Mouse (Mus musculus) hindbrain, embryonic 10.5 days (tissue): ENCODE data around the gene Scap. TPM values are rescaled to one million over a fixed set of nuclear protein-coding genes. Genes with fewer than 3 reads are reported as not detected.
"Not testable (repeated sequence)": the region's sequence is repeated elsewhere in the genome, so short reads cannot be mapped to it uniquely, and the experiment has no call there.

Experiments used
- DNase-seq: peaks from one replicate; pipeline ENCODE4 v3.0.0-alpha.2; 2017; ENCODE audit warnings: low spot score
- H3K27ac ChIP-seq: fragments of 300-500 bp; sonication (generic); 2 replicates; pipeline ENCODE4 v1.5.1; 2016; ENCODE audit warnings: mild to moderate bottlenecking, moderate library complexity
- H3K27me3 ChIP-seq: fragments of 300-500 bp; sonication (generic); 2 replicates; pipeline ENCODE4 v1.6.1; 2016; ENCODE audit warnings: mild to moderate bottlenecking; ENCODE audit not compliant: poor library complexity, insufficient read depth, severe bottlenecking
- H3K36me3 ChIP-seq: fragments of 300-500 bp; sonication (generic); 2 replicates; pipeline ENCODE4 v1.6.1; 2016; ENCODE audit warnings: mild to moderate bottlenecking, moderate library complexity
- H3K4me1 ChIP-seq: fragments of 300-500 bp; sonication (generic); replicated peaks from 2 replicates; pipeline ENCODE4 v1.6.1; 2016; ENCODE audit warnings: mild to moderate bottlenecking
- H3K4me3 ChIP-seq: fragments of 300-500 bp; sonication (generic); 2 replicates; pipeline ENCODE4 v1.5.1; 2016; ENCODE audit warnings: mild to moderate bottlenecking, moderate library complexity
- H3K9me3 ChIP-seq: fragments of 300-500 bp; sonication (generic); 2 replicates; pipeline ENCODE4 v1.6.1; 2016; ENCODE audit warnings: mild to moderate bottlenecking, moderate library complexity
- WGBS: fragments of 180-500 bp; shearing (Covaris S2); methylation state at CpG from one replicate; pipeline ENCODE4 v1.1.7; 2016; 5-methylcytosine and 5-hydroxymethylcytosine counted together
- polyA plus RNA-seq: library from polyadenylated mRNA; unstranded; fragments of >200 nt; fragmentation: Nextera tagmentation; extraction: Ambion mirVana; gene quantifications from 2 replicates; pipeline ENCODE4 v1.2.1, GENCODE M21; 2016

Scap gene
- polyA plus RNA-seq, 1 experiment from 2014 or later = 40.3 TPM

GRCm38 (mm10) chr9:110369860-110370259 lies 36.8 kb downstream of the Scap start:
- Histone ChIP-seq H3K4me3 (no peak overlapping the region), H3K36me3 (peaks cover 60% of the 10 kb centered on the region), H3K27ac (no peak overlapping the region), H3K9me3 (no peaks in the 10 kb centered on the region), H3K4me1 (no peaks in the 10 kb centered on the region), H3K27me3 (no peaks in the 10 kb centered on the region)
- DNase-seq = no peak
- WGBS = 95% methylated on average over 3 of the region's 3 CpGs

DNA sequence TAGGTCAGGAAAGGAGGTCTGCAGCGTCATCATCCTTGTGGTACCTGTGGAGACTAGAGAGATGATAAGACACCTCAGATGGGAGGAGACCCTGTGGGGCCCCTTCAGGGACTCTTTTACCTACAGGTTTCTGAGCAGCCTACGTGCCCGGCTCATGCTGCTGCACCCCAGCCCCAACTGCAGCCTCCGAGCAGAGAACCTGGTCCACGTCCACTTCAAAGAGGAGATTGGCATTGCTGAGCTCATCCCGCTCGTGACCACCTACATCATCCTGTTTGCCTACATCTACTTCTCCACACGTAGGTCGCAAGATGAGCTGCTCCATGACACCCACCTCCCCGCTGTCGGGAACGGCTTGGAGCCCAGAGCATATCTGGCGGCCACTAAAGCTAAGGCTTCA lies 40.8 kb downstream of the Scap start:
- 96% methylated on average over 13 of the region's 13 CpGs for WGBS
- peaks cover 73% of the 10 kb centered on the region for H3K36me3 ChIP-seq
- no peaks in the 10 kb centered on the region for H3K4me1 ChIP-seq
- H3K27me3 ChIP-seq = no peaks in the 10 kb centered on the region
- DNase-seq = no peak
- H3K27ac ChIP-seq = no peak overlapping the region
- no peak overlapping the region for H3K4me3 ChIP-seq
- no peaks in the 10 kb centered on the region for H3K9me3 ChIP-seq

GRCm38 (mm10) chr9:110375668-110376067 lies 42.6 kb downstream of the Scap start:
- peaks cover 87% of the 10 kb centered on the region for H3K36me3 ChIP-seq
- no peak overlapping the region for H3K27ac ChIP-seq
- H3K9me3 ChIP-seq = no peaks in the 10 kb centered on the region
- H3K27me3 ChIP-seq = no peaks in the 10 kb centered on the region
- 95% methylated on average over 3 of the region's 3 CpGs for WGBS
- DNase-seq = no peak
- peaks cover 4% of the 10 kb centered on the region; the same call in 1 of the 2 replicates for H3K4me1 ChIP-seq
- H3K4me3 ChIP-seq = no peak overlapping the region

GRCm38 (mm10) chr9:110377655-110378054 lies 44.6 kb downstream of the Scap start:
- not testable (repeated sequence) for DNase-seq, H3K4me1 ChIP-seq, H3K27ac ChIP-seq, H3K9me3 ChIP-seq, H3K4me3 ChIP-seq, H3K27me3 ChIP-seq
- WGBS = 94% methylated on average over 15 of the region's 15 CpGs
- peaks cover 97% of the 10 kb centered on the region for H3K36me3 ChIP-seq

GRCm38 (mm10) chr9:110379361-110379760 lies 46.3 kb downstream of the Scap start:
- WGBS = 98% methylated on average over 8 of the region's 8 CpGs
- Histone ChIP-seq H3K9me3 (no peaks in the 10 kb centered on the region), H3K4me3 (no peak overlapping the region), H3K27me3 (no peaks in the 10 kb centered on the region), H3K36me3 (peaks cover 97% of the 10 kb centered on the region), H3K4me1 (peaks cover 10% of the 10 kb centered on the region; the same call in 1 of the 2 replicates), H3K27ac (no peak overlapping the region)
- DNase-seq = no peak

DNA sequence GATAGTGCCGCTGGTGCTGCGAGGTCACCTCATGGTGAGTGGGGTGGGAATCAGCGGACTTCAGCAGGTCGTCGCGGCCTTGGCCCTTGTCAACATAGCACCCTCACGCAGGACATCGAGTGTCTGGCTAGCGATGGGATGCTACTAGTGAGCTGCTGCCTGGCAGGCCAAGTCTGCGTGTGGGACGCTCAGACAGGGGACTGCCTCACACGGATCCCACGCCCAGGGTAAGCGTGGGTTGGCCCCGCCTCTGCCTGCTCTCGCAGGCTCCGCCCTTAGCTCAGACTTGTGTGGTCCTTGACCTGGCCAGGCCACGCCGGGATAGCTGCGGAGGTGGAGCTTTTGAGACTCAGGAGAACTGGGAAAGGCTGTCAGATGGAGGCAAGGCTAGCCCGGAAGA lies 47.6 kb downstream of the Scap start:
- H3K9me3 ChIP-seq = no peaks in the 10 kb centered on the region
- no peak overlapping the region for H3K4me3 ChIP-seq
- peaks cover 10% of the 10 kb centered on the region; the same call in 1 of the 2 replicates for H3K4me1 ChIP-seq
- peak; percentile 11 for DNase-seq
- no peaks in the 10 kb centered on the region for H3K27me3 ChIP-seq
- H3K36me3 ChIP-seq = peaks cover 97% of the 10 kb centered on the region
- H3K27ac ChIP-seq = no peak overlapping the region
- 44% methylated on average over 21 of the region's 21 CpGs for whole genome bisulfite sequencing

- Histone ChIP-seq H3K27me3 (no peaks in the 10 kb centered on the region), H3K27ac (peak overlapping the region; percentile 12; the same call in 1 of the 2 replicates), H3K36me3 (peaks cover 97% of the 10 kb centered on the region), H3K4me3 (no peak overlapping the region), H3K9me3 (no peaks in the 10 kb centered on the region), H3K4me1 (peaks cover 10% of the 10 kb centered on the region; the same call in 1 of the 2 replicates)
- no peak for DNase-seq
- WGBS = 84% methylated on average over 12 of the region's 12 CpGs
Observed at GRCm38 (mm10) chr9:110381292-110381691, 48.2 kb downstream of the Scap start.

DNA sequence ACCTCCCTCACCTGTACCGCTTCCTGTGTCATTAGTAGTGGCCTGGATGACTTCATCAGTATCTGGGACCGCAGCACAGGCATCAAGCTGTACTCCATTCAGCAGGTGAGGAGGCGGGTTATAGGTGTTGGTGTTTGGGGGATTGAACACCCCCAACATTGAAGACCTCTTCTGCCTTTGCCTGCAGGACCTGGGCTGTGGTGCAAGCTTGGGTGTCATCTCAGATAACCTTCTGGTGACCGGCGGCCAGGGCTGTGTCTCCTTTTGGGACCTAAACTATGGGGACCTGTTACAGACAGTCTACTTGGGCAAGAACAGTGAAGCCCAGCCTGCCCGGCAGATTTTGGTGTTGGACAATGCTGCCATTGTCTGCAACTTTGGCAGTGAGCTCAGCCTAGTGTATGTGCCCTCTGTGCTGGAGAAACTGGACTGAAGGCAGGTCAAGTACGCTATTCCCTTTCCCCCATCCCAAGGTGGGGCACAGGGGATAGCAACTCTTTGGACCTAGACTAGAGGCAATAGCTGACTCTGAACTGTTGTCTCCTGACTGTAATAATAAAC lies 51.4 kb downstream of the Scap start:
- no peak overlapping the region for H3K27ac ChIP-seq
- H3K4me1 ChIP-seq = peaks cover 10% of the 10 kb centered on the region; the same call in 1 of the 2 replicates
- peaks cover 98% of the 10 kb centered on the region for H3K36me3 ChIP-seq
- no peak for DNase-seq
- 88% methylated on average over 7 of the region's 7 CpGs for WGBS
- H3K27me3 ChIP-seq = no peaks in the 10 kb centered on the region
- no peak overlapping the region for H3K4me3 ChIP-seq
- no peaks in the 10 kb centered on the region for H3K9me3 ChIP-seq

DNA sequence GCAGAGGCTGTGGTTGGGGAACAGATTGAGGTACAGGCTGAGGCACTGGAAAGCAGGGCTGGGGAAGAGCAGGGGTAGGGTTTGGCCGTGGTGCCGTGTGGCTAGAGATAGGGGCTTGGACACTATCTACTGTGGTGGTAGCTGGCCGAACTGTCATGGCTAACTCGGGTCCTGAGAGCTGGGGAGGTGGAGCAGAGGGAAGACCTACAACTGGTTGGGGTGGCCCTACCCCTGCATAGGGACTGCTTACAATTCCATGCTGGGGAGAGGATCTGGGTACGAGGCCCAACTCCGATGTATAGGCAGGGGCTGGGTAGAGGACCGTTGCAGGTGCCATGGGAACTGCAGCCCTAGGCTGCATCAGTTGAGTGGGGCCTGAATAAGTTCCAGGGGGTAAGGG lies 54.9 kb downstream of the Scap start:
- Histone ChIP-seq H3K4me1 (no peaks in the 10 kb centered on the region), H3K4me3 (no peak overlapping the region), H3K27me3 (no peaks in the 10 kb centered on the region), H3K27ac (no peak overlapping the region), H3K9me3 (no peaks in the 10 kb centered on the region), H3K36me3 (peaks cover 100% of the 10 kb centered on the region)
- no peak for DNase-seq
- WGBS = 95% methylated on average over 7 of the region's 7 CpGs

DNA sequence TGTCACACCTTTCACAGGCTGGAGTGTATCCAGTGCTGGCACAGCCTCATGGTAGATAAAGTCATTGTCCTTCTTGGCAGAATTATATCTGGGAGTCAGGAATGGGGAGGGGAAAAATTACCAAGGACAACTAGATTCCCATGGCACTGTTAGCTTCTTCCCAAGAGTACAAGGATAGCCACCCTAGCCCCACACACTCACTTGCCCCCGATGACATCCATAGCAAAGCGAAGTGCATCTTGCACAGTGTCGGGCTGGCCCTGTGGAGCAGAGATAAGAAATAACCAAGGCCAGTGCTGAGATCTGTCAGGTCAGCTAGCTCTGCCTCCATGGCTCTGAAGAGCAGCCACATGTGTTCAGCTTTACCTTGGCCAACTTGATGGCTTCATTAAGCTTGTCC lies 57.8 kb downstream of the Scap start:
- no peak for DNase-seq
- H3K4me1 ChIP-seq = no peaks in the 10 kb centered on the region
- H3K9me3 ChIP-seq = no peaks in the 10 kb centered on the region
- H3K27me3 ChIP-seq = no peaks in the 10 kb centered on the region
- WGBS = 92% methylated on average over 3 of the region's 3 CpGs
- no peak overlapping the region for H3K27ac ChIP-seq
- no peak overlapping the region for H3K4me3 ChIP-seq
- H3K36me3 ChIP-seq = peaks cover 98% of the 10 kb centered on the region

GRCm38 (mm10) chr9:110393295-110393694 lies 60.2 kb downstream of the Scap start:
- WGBS = 95% methylated on average over 4 of the region's 4 CpGs
- no peak overlapping the region for H3K4me3 ChIP-seq
- H3K36me3 ChIP-seq = peaks cover 96% of the 10 kb centered on the region
- no peaks in the 10 kb centered on the region for H3K9me3 ChIP-seq
- no peaks in the 10 kb centered on the region for H3K27me3 ChIP-seq
- H3K27ac ChIP-seq = no peak overlapping the region
- no peak for DNase-seq
- H3K4me1 ChIP-seq = no peaks in the 10 kb centered on the region

- Histone ChIP-seq H3K36me3 (peaks cover 65% of the 10 kb centered on the region), H3K9me3 (no peaks in the 10 kb centered on the region), H3K27me3 (no peaks in the 10 kb centered on the region), H3K4me3 (no peak overlapping the region), H3K27ac (no peak overlapping the region), H3K4me1 (no peaks in the 10 kb centered on the region)
- WGBS = 87% methylated on average over 5 of the region's 5 CpGs
- no peak for DNase-seq
Observed at GRCm38 (mm10) chr9:110400650-110401049, 67.6 kb downstream of the Scap start.

DNA sequence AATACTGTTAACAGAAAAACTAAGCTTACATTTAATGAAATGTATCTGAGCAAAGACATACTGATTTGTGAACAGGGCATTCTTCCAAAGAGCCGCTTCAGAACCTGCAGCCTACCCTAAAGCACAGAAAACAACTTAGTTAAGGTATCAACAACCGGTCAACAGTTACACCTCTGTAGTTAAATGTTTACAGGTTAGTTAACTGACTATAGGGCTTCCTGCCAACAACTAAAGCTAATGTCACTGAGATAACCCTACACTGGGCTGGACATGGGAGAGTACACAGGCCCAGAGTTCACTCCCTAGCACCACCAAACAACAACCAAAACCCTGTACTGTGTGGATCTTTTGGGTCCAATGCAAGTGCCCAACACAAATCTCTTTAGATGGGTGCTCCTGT lies 69.6 kb downstream of the Scap start:
- no peak for DNase-seq
- H3K36me3 ChIP-seq = peaks cover 52% of the 10 kb centered on the region
- H3K27ac ChIP-seq = no peak overlapping the region
- H3K4me3 ChIP-seq = no peak overlapping the region
- 93% methylated on average over 2 of the region's 2 CpGs for WGBS
- H3K4me1 ChIP-seq = peaks cover 12% of the 10 kb centered on the region
- no peaks in the 10 kb centered on the region for H3K9me3 ChIP-seq
- H3K27me3 ChIP-seq = no peaks in the 10 kb centered on the region

DNA sequence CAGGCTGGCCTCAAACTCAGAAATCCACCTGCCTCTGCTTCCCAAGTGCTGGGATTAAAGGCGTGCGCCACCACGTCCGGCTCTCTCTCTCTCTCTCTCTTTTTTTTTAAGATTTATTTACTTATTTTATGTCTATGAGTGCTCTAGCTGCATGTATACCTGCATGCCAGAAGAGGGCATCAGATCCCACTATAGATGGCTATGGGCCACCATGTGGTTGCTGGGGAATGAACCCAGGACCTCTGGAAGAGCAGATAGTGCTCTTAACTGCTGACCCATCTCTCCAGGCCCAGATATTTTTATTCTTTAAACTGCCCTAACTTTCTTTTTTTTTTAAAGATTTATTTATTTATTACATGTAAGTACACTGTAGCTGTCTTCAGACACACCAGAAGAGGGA lies 70.2 kb downstream of the Scap start:
- peaks cover 47% of the 10 kb centered on the region for H3K36me3 ChIP-seq
- WGBS = 96% methylated on average over 4 of the region's 4 CpGs

More for the DNA sequence above, 70.2 kb downstream of the Scap start:
- not testable (repeated sequence) for DNase-seq, H3K27ac ChIP-seq, H3K27me3 ChIP-seq, H3K4me3 ChIP-seq, H3K9me3 ChIP-seq
- peaks cover 12% of the 10 kb centered on the region for H3K4me1 ChIP-seq
